Mouse (Mus musculus) CH12.LX (cell line): Measurements from ENCODE around the gene Olfr1510.

Source experiments
- CHD1 ChIP-seq: IDR thresholded peaks from 2 replicates; pipeline ENCODE4 v1.6.1; 2012; ENCODE audit warnings: low read depth, low read length, improper control_type of control experiment, inconsistent platforms
- CTCF ChIP-seq, 2 experiments: IDR thresholded peaks in 1 of 2; conservative IDR thresholded peaks in 1 of 2; 2 replicates each; pipeline ENCODE4 v1.5.1; 2011 to 2012; ENCODE audit warnings: low read depth in 2 of 2, low read length in 2 of 2, improper control_type of control experiment in 1 of 2, inconsistent platforms in 1 of 2, mild to moderate bottlenecking in 1 of 2, moderate library complexity in 1 of 2
- EP300 ChIP-seq: IDR thresholded peaks from 2 replicates; pipeline ENCODE4 v1.6.1; 2011; ENCODE audit warnings: low read length, improper control_type of control experiment
- MAFK ChIP-seq: IDR thresholded peaks from 2 replicates; pipeline ENCODE4 v1.6.1; 2011; ENCODE audit warnings: low read length, improper control_type of control experiment; ENCODE audit not compliant: insufficient replicate concordance
- MAZ ChIP-seq: IDR thresholded peaks from 2 replicates; pipeline ENCODE4 v1.6.1; 2012; ENCODE audit warnings: low read depth, mild to moderate bottlenecking, inconsistent platforms, low read length, improper control_type of control experiment, moderate library complexity
- MXI1 ChIP-seq: IDR thresholded peaks from 2 replicates; pipeline ENCODE4 v1.6.1; 2011; ENCODE audit warnings: mild to moderate bottlenecking, low read depth, low read length, improper control_type of control experiment
- MYC ChIP-seq: IDR thresholded peaks from 2 replicates; pipeline ENCODE4 v1.6.1; 2011; ENCODE audit warnings: low read depth, mild to moderate bottlenecking, improper control_type of control experiment, low read length
- POLR2A ChIP-seq: IDR thresholded peaks from 2 replicates; pipeline ENCODE4 v1.6.1; 2011; ENCODE audit warnings: low read depth, mild to moderate bottlenecking, improper control_type of control experiment, low read length
- POLR2AphosphoS2 ChIP-seq: IDR thresholded peaks from 2 replicates; pipeline ENCODE4 v1.6.1; 2011; ENCODE audit warnings: low read depth, low read length, improper control_type of control experiment
- RAD21 ChIP-seq: IDR thresholded peaks from 2 replicates; pipeline ENCODE4 v1.6.1; 2011; ENCODE audit warnings: low read depth, mild to moderate bottlenecking, low read length, improper control_type of control experiment, moderate library complexity
- RCOR1 ChIP-seq: conservative IDR thresholded peaks from 2 replicates; pipeline ENCODE4 v1.6.1; 2012; ENCODE audit warnings: low read depth, mild to moderate bottlenecking, inconsistent platforms, low read length, improper control_type of control experiment
- UBTF ChIP-seq: IDR thresholded peaks from 2 replicates; pipeline ENCODE4 v1.6.1; 2012; ENCODE audit warnings: low read depth, mild to moderate bottlenecking, inconsistent platforms, low read length, improper control_type of control experiment, moderate library complexity
- USF1 ChIP-seq: IDR thresholded peaks from 2 replicates; pipeline ENCODE4 v1.6.1; 2014; ENCODE audit warnings: low read depth, mild to moderate bottlenecking, inconsistent platforms, low read length, improper control_type of control experiment
- ZC3H11A ChIP-seq: IDR thresholded peaks from 2 replicates; pipeline ENCODE4 v1.6.1; 2012; ENCODE audit warnings: low read depth, mild to moderate bottlenecking, inconsistent platforms, low read length, improper control_type of control experiment

- TF ChIP-seq MXI1 (no peak), EP300 (no peak), RCOR1 (no peak), CHD1 (no peak), USF1 (no peak), POLR2A (no peak), MYC (no peak), RAD21 (no peak), UBTF (no peak), MAZ (no peak), CTCF (conservative IDR thresholded peaks at IDR 0.05 in 1 of 2, IDR thresholded peaks at IDR 0.05 in 1 of 2; ENCODE audit: low read depth in 2 of 2, low read length in 2 of 2) (no peak), ZC3H11A (no peak), MAFK (no peak), POLR2AphosphoS2 (no peak)
Measured at GRCm38 (mm10) chr14:52442690-52443089, 28.5 kb upstream of the Olfr1510 start, which contains the start of gene Olfr1509.
